Mouse (Mus musculus) spleen, adult 2 months (tissue): ENCODE measurements around the gene Plekha6. TPM values are rescaled to one million over a fixed set of nuclear protein-coding genes. Genes with fewer than 3 reads are reported as not detected.

Experiments used
- DNase-seq, 2 experiments: peaks; one replicate each; pipeline versions ENCODE4 v3.0.0 to v3.0.0-alpha.2; 2012 to 2021; ENCODE audit warnings: low spot score in 2 of 2, low read depth in 1 of 2
- H3K27ac ChIP-seq: fragments of 200-500 bp; 2 replicates; pipeline ENCODE4 v1.5.1; 2012; ENCODE audit warnings: low read length, inconsistent platforms; ENCODE audit not compliant: insufficient read depth
- H3K27me3 ChIP-seq: fragments of 200-500 bp; 2 replicates; pipeline ENCODE4 v1.6.1; 2012; ENCODE audit warnings: mild to moderate bottlenecking, moderate library complexity, low read length, inconsistent platforms; ENCODE audit not compliant: control insufficient read depth, insufficient read depth
- H3K36me3 ChIP-seq: fragments of 200-500 bp; 2 replicates; pipeline ENCODE4 v1.6.1; 2012; ENCODE audit warnings: mild to moderate bottlenecking, low read length, inconsistent platforms; ENCODE audit not compliant: control insufficient read depth, insufficient read depth
- H3K4me1 ChIP-seq: fragments of 200-500 bp; 2 replicates; pipeline ENCODE4 v1.6.1; 2011; ENCODE audit warnings: inconsistent platforms; ENCODE audit not compliant: control insufficient read depth, insufficient read depth, insufficient read length
- H3K4me3 ChIP-seq: fragments of 200-500 bp; 2 replicates; pipeline ENCODE4 v1.5.1; 2011; ENCODE audit warnings: mild to moderate bottlenecking, inconsistent platforms; ENCODE audit not compliant: insufficient read depth, insufficient read length; ENCODE audit errors: extremely low read depth
- CTCF ChIP-seq: fragments of 200-500 bp; IDR thresholded peaks from 2 replicates; pipeline ENCODE4 v1.5.1; 2011; ENCODE audit warnings: mild to moderate bottlenecking, inconsistent platforms; ENCODE audit not compliant: insufficient read depth, insufficient read length, insufficient replicate concordance; ENCODE audit errors: extremely low read depth
- POLR2A ChIP-seq: fragments of 200-500 bp; IDR thresholded peaks from 2 replicates; pipeline ENCODE4 v1.6.1; 2011; ENCODE audit warnings: low read depth, low read length, inconsistent platforms
- WGBS: fragments of 180-500 bp; shearing (Covaris S2); methylation state at CpG from one replicate; pipeline ENCODE4 v1.1.7; 2018; 5-methylcytosine and 5-hydroxymethylcytosine counted together
- polyA plus RNA-seq: library from polyadenylated mRNA; depleted of rRNA; stranded (reverse); fragments of >200 nt; gene quantifications from 2 replicates; pipeline ENCODE4 v1.2.3, GENCODE M21; 2012

Plekha6 gene
- polyA plus RNA-seq, 1 experiment, result 26.0 TPM

DNA sequence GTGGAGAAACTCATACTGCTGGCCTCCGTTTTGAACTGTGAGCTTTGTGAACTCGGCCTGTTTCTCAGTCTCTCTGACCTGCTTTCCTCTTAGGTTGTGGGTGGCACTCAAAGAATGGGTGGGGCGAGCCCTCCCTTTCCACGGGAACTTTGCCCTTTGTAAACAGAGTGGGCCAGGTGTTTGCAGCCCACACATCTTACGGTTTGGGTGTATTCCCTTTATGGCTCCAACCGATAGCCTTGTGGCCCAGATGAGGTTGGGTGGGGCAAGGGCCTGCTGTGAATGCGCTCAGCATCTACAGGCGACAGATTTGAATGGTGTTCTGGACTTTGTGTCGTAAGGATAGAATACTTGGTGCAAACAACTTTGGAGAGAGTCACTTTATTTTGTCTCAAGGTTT lies 26.5 kb downstream of the Plekha6 start:
- Histone ChIP-seq H3K4me3 (no peak overlapping the region), H3K27ac (no peak overlapping the region), H3K27me3 (no peaks in the 10 kb centered on the region), H3K4me1 (no peaks in the 10 kb centered on the region), H3K36me3 (no peaks in the 10 kb centered on the region)
- 79% methylated on average over 9 of the region's 9 CpGs for WGBS
- DNase-seq, result no peak
- TF ChIP-seq CTCF, result no peak
- TF ChIP-seq POLR2A, result no peak

DNA sequence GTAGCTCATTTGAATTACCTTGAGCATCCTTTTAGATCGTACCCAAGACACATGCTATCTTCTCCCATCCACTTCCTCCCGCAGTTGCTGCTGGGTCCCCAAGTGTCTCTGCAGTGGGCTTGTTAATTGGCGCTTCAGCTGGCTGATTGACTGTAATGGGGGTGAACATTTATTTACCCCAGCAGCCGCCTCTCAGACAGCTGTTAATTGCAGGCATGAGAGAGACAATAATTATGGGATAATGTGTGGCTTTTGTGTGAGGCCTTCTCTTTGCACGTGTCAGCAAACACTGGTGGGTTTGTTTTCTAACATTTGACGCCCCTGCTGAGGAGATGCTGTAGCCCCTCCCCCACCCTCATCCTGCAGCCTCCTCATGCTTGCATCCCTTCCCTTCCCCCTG lies 32.2 kb downstream of the Plekha6 start:
- Histone ChIP-seq H3K36me3 (no peaks in the 10 kb centered on the region), H3K4me3 (no peak overlapping the region), H3K4me1 (no peaks in the 10 kb centered on the region), H3K27ac (no peak overlapping the region), H3K27me3 (no peaks in the 10 kb centered on the region)
- 86% methylated on average over 6 of the region's 6 CpGs for WGBS
- no peak for DNase-seq
- TF ChIP-seq POLR2A (no peak), CTCF (no peak)

DNA sequence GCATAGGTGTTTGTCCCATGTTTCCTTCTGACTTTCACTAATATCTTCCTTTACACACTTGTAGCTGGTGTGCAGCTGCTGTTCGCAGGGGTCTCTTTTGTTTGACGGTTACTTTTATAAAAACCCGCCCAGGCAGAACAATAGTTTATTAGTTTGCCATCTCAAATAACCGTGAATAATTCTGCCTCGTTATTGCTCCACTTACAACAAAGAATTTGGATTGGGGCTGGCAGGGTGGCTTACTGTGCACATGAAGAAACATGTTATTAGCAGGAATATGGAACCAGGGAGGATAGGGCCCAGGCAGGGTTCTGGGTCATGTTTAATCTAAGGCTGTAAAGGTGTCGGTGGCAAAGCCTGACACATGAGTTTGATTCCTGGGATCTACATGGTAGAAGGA lies 33.3 kb downstream of the Plekha6 start:
- no peak for DNase-seq
- H3K27me3 ChIP-seq, result no peaks in the 10 kb centered on the region
- H3K4me3 ChIP-seq, result no peak overlapping the region
- no peaks in the 10 kb centered on the region for H3K36me3 ChIP-seq
- no peak overlapping the region for H3K27ac ChIP-seq
- 91% methylated on average over 6 of the region's 6 CpGs for WGBS
- TF ChIP-seq POLR2A (no peak), CTCF (no peak)
- H3K4me1 ChIP-seq, result no peaks in the 10 kb centered on the region

DNA sequence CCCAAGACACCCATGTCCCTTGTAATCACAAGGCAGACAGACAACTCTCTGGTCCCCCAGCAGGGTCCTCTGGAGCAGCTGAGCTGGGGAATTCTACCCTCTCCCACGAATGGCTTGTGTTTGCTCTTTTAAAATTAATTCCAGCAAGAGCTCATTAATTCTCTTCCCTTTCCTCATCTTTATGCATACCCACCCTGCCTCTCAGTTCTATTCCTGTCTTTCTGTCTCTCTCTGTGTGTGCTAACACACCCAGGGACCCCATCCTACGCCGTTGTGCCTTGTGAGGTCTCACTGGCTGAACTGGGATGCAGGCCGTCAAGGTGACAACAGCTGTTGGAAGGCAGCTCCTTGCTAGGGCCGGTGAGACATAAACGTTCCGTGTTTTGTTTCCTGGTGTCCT lies 35.7 kb downstream of the Plekha6 start:
- WGBS, result 90% methylated on average over 7 of the region's 7 CpGs
- Histone ChIP-seq H3K27ac (no peak overlapping the region; the same call in 1 of the 2 replicates), H3K4me3 (no peak overlapping the region), H3K36me3 (no peaks in the 10 kb centered on the region), H3K27me3 (no peaks in the 10 kb centered on the region), H3K4me1 (no peaks in the 10 kb centered on the region)
- no peak for DNase-seq
- TF ChIP-seq CTCF (no peak), POLR2A (no peak)

DNA sequence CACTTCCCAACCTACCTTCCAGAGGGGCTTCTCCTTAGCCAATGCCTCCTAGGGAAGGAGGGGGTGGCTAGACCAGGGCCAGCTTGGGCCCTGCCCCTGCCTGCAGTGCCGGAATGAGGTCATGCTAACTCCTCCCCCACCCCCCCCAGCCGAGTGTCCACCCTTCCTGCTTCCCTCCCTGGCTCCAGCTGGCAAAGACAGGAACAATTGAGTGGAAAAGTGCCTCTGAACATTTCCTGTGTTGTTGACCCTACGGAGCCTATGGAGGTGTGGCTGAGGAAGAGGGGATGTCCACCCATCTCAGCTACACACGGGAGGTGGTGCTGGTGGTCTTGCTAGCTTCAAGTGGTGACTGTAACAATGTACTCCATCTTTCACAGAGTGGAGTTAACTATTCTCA lies 37.5 kb downstream of the Plekha6 start:
- no peaks in the 10 kb centered on the region for H3K27me3 ChIP-seq
- H3K36me3 ChIP-seq, result no peaks in the 10 kb centered on the region
- H3K4me3 ChIP-seq, result no peak overlapping the region
- no peak overlapping the region for H3K27ac ChIP-seq
- TF ChIP-seq CTCF (no peak), POLR2A (no peak)
- WGBS, result 71% methylated on average over 4 of the region's 4 CpGs
- DNase-seq, result no peak
- no peaks in the 10 kb centered on the region for H3K4me1 ChIP-seq

DNA sequence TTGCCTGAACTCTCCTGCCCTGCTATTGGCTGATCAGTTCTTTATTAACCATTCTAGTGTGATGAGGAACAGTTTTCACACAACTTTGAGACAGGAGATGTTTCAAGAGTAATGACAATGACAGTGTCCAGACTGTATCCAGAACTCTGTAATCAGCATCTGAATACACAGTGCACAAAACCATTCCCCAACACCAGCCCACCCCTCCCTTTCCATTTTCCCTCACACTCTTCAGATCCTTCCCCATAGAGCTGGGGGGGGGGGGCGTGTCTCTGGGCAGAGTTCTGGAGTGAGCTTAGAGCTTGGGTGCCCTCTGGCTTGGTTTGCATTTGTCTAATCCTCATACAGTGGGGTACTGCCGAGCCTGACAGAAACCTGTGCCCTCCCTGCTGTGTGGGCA lies 39.7 kb downstream of the Plekha6 start:
- H3K4me3 ChIP-seq, result no peak overlapping the region
- H3K4me1 ChIP-seq, result no peaks in the 10 kb centered on the region
- H3K27me3 ChIP-seq, result no peaks in the 10 kb centered on the region
- TF ChIP-seq CTCF (no peak), POLR2A (no peak)
- no peak for DNase-seq
- 64% methylated on average over 2 of the region's 2 CpGs for WGBS
- no peak overlapping the region for H3K27ac ChIP-seq
- H3K36me3 ChIP-seq, result no peaks in the 10 kb centered on the region

DNA sequence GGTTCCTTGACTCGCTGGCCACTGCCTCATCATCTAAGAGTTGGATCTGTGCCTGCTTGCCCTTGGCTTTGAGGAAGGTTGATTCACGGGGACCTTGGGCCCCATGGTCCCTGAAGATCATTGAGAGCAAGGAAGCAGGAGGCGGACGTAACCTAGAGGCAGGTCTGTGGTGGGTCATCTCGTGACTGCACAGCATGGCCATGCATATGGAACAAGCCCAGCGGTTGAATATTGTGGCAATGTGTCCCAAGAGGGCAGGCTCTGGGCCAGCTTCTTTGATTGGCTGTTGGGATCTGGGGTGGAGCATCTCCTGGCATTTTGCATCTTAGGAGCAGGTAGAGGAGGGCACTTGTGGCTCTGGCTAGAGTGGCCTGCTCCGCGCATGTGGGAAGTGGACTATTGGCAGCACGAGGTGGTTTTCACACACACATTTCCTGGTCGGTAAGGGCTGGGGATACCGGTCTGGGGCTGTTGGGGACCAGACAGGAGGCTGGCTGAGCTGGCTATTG lies 40.4 kb downstream of the Plekha6 start:
- H3K4me1 ChIP-seq, result no peaks in the 10 kb centered on the region
- no peak for TF ChIP-seq POLR2A
- TF ChIP-seq CTCF, result no peak
- H3K27ac ChIP-seq, result no peak overlapping the region
- DNase-seq, result no peak
- H3K27me3 ChIP-seq, result no peaks in the 10 kb centered on the region
- no peak overlapping the region for H3K4me3 ChIP-seq
- WGBS, result 67% methylated on average over 11 of the region's 11 CpGs
- H3K36me3 ChIP-seq, result no peaks in the 10 kb centered on the region

DNA sequence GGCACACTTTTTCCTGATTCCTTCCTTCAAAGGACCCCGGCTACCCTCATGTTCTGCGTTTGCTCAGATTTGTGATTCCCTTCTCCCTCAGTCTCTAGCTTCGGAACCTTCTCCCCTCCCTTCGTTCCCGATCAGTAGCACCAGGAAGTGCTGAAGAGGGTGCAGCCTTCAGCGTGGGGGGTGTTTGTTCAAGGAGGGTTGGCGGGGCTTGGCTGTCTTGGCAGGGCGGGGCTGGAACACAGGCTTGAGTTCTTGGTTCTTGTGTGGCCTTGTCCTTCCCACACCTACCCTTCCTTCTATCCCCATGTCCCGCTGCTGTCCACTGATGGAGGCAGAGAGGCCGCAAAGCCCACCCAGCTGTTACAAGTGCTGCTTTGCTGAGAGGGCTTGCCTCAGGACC lies 41.0 kb downstream of the Plekha6 start:
- no peaks in the 10 kb centered on the region for H3K4me1 ChIP-seq
- TF ChIP-seq POLR2A (no peak), CTCF (no peak)
- H3K36me3 ChIP-seq, result no peaks in the 10 kb centered on the region
- no peak overlapping the region for H3K27ac ChIP-seq
- H3K4me3 ChIP-seq, result no peak overlapping the region
- no peaks in the 10 kb centered on the region for H3K27me3 ChIP-seq
- no peak for DNase-seq
- WGBS, result 81% methylated on average over 10 of the region's 10 CpGs
